Mouse (Mus musculus) stomach, postnatal 0 days (tissue): ENCODE measurements around the gene Ldhal6b.

Experiments used
- CTCF ChIP-seq: IDR thresholded peaks from 2 replicates; pipeline ENCODE4 v1.5.1; 2016; ENCODE audit warnings: antibody characterized with exemption, low read depth, mild to moderate bottlenecking, moderate library complexity
- EP300 ChIP-seq: optimal IDR thresholded peaks from 2 replicates; pipeline ENCODE3; 2016; ENCODE audit warnings: antibody characterized with exemption

- TF ChIP-seq CTCF (no peak), EP300 (no peak)
Observed at GRCm38 (mm10) chr17:5443751-5444150, 25.2 kb upstream of the Ldhal6b start.
